Mouse (Mus musculus): Measurements from ENCODE around the gene Efcab3. TPM values are rescaled to one million over a fixed set of nuclear protein-coding genes. Genes with fewer than 3 reads are reported as not detected.
"Not testable (repeated sequence)": the region's sequence is repeated elsewhere in the genome, so short reads cannot be mapped to it uniquely, and the experiment has no call there.

The Efcab3 gene
- total and polyA plus RNA-seq, 2 experiments from 2014 or later: 0.24 TPM; not detected in 1

- DNase-seq (no peak), ATAC-seq (no peak)
- H3K4me2 ChIP-seq (ENCODE audit: low read depth): no peak overlapping the region
- H3K4me1 ChIP-seq (ENCODE audit: insufficient read depth): no peaks in the 10 kb centered on the region
- no peak overlapping the region for H3K27ac ChIP-seq (ENCODE audit: low read depth, low read length)
- WGBS: 88% methylated on average over 7 of the region's 7 CpGs
- H3K27me3 ChIP-seq (ENCODE audit: insufficient read depth, low read length): no peaks in the 10 kb centered on the region
- H3K36me3 ChIP-seq (ENCODE audit: insufficient read depth): no peaks in the 10 kb centered on the region
- H3K4me3 ChIP-seq (ENCODE audit: low read depth, low read length): no peak overlapping the region
- no peak for TF ChIP-seq CTCF (IDR thresholded peaks at IDR 0.05; ENCODE audit: low read depth)
- H3K9me3 ChIP-seq (ENCODE audit: low read length): no peaks in the 10 kb centered on the region
- no peak overlapping the region for H3K9ac ChIP-seq
Observed at GRCm38 (mm10) chr11:105117814-105118213, 54.4 kb downstream of the Efcab3 start.

GRCm38 (mm10) chr11:105120551-105121061 is 57.2 kb downstream of the Efcab3 start:
- ATAC-seq (no peak), DNase-seq (no peak)
- Histone ChIP-seq H3K4me3 (ENCODE audit: low read depth, low read length) (no peak overlapping the region), H3K4me2 (ENCODE audit: low read depth) (no peak overlapping the region), H3K4me1 (ENCODE audit: insufficient read depth) (no peaks in the 10 kb centered on the region), H3K27ac (ENCODE audit: low read depth, low read length) (no peak overlapping the region), H3K27me3 (ENCODE audit: insufficient read depth, low read length) (no peaks in the 10 kb centered on the region), H3K36me3 (ENCODE audit: insufficient read depth) (no peaks in the 10 kb centered on the region), H3K9me3 (ENCODE audit: low read length) (no peaks in the 10 kb centered on the region), H3K9ac (no peak overlapping the region)
- no peak for TF ChIP-seq CTCF (IDR thresholded peaks at IDR 0.05; ENCODE audit: low read depth)
- 19% methylated on average over 4 of the region's 4 CpGs for WGBS

- H3K4me3 ChIP-seq (ENCODE audit: low read depth, low read length); H3K9ac ChIP-seq; ATAC-seq; H3K4me2 ChIP-seq (ENCODE audit: low read depth); H3K27ac ChIP-seq (ENCODE audit: low read depth, low read length); H3K27me3 ChIP-seq (ENCODE audit: insufficient read depth, low read length); DNase-seq; H3K4me1 ChIP-seq (ENCODE audit: insufficient read depth); H3K9me3 ChIP-seq (ENCODE audit: low read length); H3K36me3 ChIP-seq (ENCODE audit: insufficient read depth): not testable (repeated sequence)
- WGBS: 73% methylated on average over 5 of the region's 5 CpGs
Observed at GRCm38 (mm10) chr11:105121792-105122191, 58.4 kb downstream of the Efcab3 start.

- DNase-seq: peak; percentile 53
- H3K9me3 ChIP-seq (ENCODE audit: low read length): no peaks in the 10 kb centered on the region
- no peak overlapping the region for H3K4me3 ChIP-seq (ENCODE audit: low read depth, low read length)
- H3K27ac ChIP-seq (ENCODE audit: low read depth, low read length): no peak overlapping the region
- 2% methylated on average over 9 of the region's 9 CpGs for WGBS
- ATAC-seq: no peak
- TF ChIP-seq CTCF (IDR thresholded peaks at IDR 0.05; ENCODE audit: low read depth): peak; percentile 68
- H3K9ac ChIP-seq: no peak overlapping the region
- H3K4me1 ChIP-seq (ENCODE audit: insufficient read depth): peaks cover 10% of the 10 kb centered on the region; the same call in 1 of the 2 replicates
- no peak overlapping the region for H3K4me2 ChIP-seq (ENCODE audit: low read depth)
- H3K36me3 ChIP-seq (ENCODE audit: insufficient read depth): no peaks in the 10 kb centered on the region
- H3K27me3 ChIP-seq (ENCODE audit: insufficient read depth, low read length): no peaks in the 10 kb centered on the region
Observed at GRCm38 (mm10) chr11:105123986-105124385, 60.6 kb downstream of the Efcab3 start.

- peak; percentile 86 for TF ChIP-seq CTCF (IDR thresholded peaks at IDR 0.05; ENCODE audit: low read depth)
- Histone ChIP-seq H3K4me1 (ENCODE audit: insufficient read depth) (peaks cover 10% of the 10 kb centered on the region; the same call in 1 of the 2 replicates), H3K4me3 (ENCODE audit: low read depth, low read length) (peak within 1 kb of the TSS; percentile 94), H3K9ac (peak within 1 kb of the TSS; percentile 69), H3K9me3 (ENCODE audit: low read length) (no peaks in the 10 kb centered on the region), H3K27me3 (ENCODE audit: insufficient read depth, low read length) (no peaks in the 10 kb centered on the region), H3K36me3 (ENCODE audit: insufficient read depth) (peaks cover 11% of the 10 kb centered on the region; the same call in 1 of the 2 replicates), H3K27ac (ENCODE audit: low read depth, low read length) (peak within 1 kb of the TSS; percentile 84), H3K4me2 (ENCODE audit: low read depth) (peak within 1 kb of the TSS; percentile 89)
- DNase-seq: peak; percentile 93
- peak; percentile 96 for ATAC-seq
- 2% methylated on average over 23 of the region's 38 CpGs for WGBS
Observed at GRCm38 (mm10) chr11:105125735-105126519, 62.5 kb downstream of the Efcab3 start, which contains the start of gene Mettl2. Mettl2 (plus strand) TSS chr11:105126425.

- no peaks in the 10 kb centered on the region for H3K27me3 ChIP-seq (ENCODE audit: insufficient read depth, low read length)
- peak overlapping the region; percentile 21; the same call in 1 of the 2 replicates for H3K27ac ChIP-seq (ENCODE audit: low read depth, low read length)
- ATAC-seq (peak; percentile 3; the same call in 1 of the 2 replicates), DNase-seq (no peak)
- peak overlapping the region; percentile 94 for H3K4me3 ChIP-seq (ENCODE audit: low read depth, low read length)
- H3K36me3 ChIP-seq (ENCODE audit: insufficient read depth): peaks cover 16% of the 10 kb centered on the region
- no peak for TF ChIP-seq CTCF (IDR thresholded peaks at IDR 0.05; ENCODE audit: low read depth)
- H3K4me1 ChIP-seq (ENCODE audit: insufficient read depth): peaks cover 10% of the 10 kb centered on the region; the same call in 1 of the 2 replicates
- no peaks in the 10 kb centered on the region for H3K9me3 ChIP-seq (ENCODE audit: low read length)
- peak overlapping the region; percentile 69 for H3K9ac ChIP-seq
- 1% methylated on average over 49 of the region's 49 CpGs for WGBS
- peak overlapping the region; percentile 89 for H3K4me2 ChIP-seq (ENCODE audit: low read depth)
Observed at GRCm38 (mm10) chr11:105126520-105127029, 63.2 kb downstream of the Efcab3 start.

- no peak for TF ChIP-seq CTCF (IDR thresholded peaks at IDR 0.05; ENCODE audit: low read depth)
- Histone ChIP-seq H3K9ac (no peak overlapping the region), H3K27me3 (ENCODE audit: insufficient read depth, low read length) (no peaks in the 10 kb centered on the region), H3K4me2 (ENCODE audit: low read depth) (no peak overlapping the region), H3K9me3 (ENCODE audit: low read length) (no peaks in the 10 kb centered on the region), H3K36me3 (ENCODE audit: insufficient read depth) (peaks cover 87% of the 10 kb centered on the region), H3K4me3 (ENCODE audit: low read depth, low read length) (no peak overlapping the region), H3K27ac (ENCODE audit: low read depth, low read length) (no peak overlapping the region), H3K4me1 (ENCODE audit: insufficient read depth) (no peaks in the 10 kb centered on the region)
- DNase-seq (no peak), ATAC-seq (no peak)
- WGBS: 99% methylated on average over 7 of the region's 7 CpGs
Observed at GRCm38 (mm10) chr11:105135692-105136091, 72.3 kb downstream of the Efcab3 start.

GRCm38 (mm10) chr11:105137255-105137654 is 73.9 kb downstream of the Efcab3 start:
- H3K4me2 ChIP-seq (ENCODE audit: low read depth); ATAC-seq; DNase-seq; H3K4me1 ChIP-seq (ENCODE audit: insufficient read depth); H3K9me3 ChIP-seq (ENCODE audit: low read length); H3K27me3 ChIP-seq (ENCODE audit: insufficient read depth, low read length); H3K27ac ChIP-seq (ENCODE audit: low read depth, low read length); H3K9ac ChIP-seq; H3K4me3 ChIP-seq (ENCODE audit: low read depth, low read length): not testable (repeated sequence)
- peaks cover 81% of the 10 kb centered on the region for H3K36me3 ChIP-seq (ENCODE audit: insufficient read depth)
- WGBS: 94% methylated on average over 2 of the region's 2 CpGs

- H3K27ac ChIP-seq (ENCODE audit: low read depth, low read length); H3K9me3 ChIP-seq (ENCODE audit: low read length); H3K9ac ChIP-seq; H3K27me3 ChIP-seq (ENCODE audit: insufficient read depth, low read length); DNase-seq; H3K4me1 ChIP-seq (ENCODE audit: insufficient read depth); ATAC-seq; H3K4me2 ChIP-seq (ENCODE audit: low read depth); H3K4me3 ChIP-seq (ENCODE audit: low read depth, low read length): not testable (repeated sequence)
- H3K36me3 ChIP-seq (ENCODE audit: insufficient read depth): peaks cover 48% of the 10 kb centered on the region
- WGBS: 96% methylated on average over 6 of the region's 8 CpGs
Observed at GRCm38 (mm10) chr11:105140512-105140911, 77.1 kb downstream of the Efcab3 start.

All from forebrain, postnatal 0 days (tissue).